Mouse (Mus musculus) T-helper 17 cell (primary cell): Measurements from ENCODE around the gene Tfap2e.

Source experiments
- in situ Hi-C, 2 experiments: fragments of 300-600 bp; cut with MboI, MseI; formaldehyde crosslinking; loops; 1 replicate in 1 of 2; 2 replicates in 1 of 2; pipeline ENCODE4 v1.15.1; 2025; ENCODE audit warnings: high pct_unique_total_duplicates in 2 of 2

The Tfap2e gene

DNA sequence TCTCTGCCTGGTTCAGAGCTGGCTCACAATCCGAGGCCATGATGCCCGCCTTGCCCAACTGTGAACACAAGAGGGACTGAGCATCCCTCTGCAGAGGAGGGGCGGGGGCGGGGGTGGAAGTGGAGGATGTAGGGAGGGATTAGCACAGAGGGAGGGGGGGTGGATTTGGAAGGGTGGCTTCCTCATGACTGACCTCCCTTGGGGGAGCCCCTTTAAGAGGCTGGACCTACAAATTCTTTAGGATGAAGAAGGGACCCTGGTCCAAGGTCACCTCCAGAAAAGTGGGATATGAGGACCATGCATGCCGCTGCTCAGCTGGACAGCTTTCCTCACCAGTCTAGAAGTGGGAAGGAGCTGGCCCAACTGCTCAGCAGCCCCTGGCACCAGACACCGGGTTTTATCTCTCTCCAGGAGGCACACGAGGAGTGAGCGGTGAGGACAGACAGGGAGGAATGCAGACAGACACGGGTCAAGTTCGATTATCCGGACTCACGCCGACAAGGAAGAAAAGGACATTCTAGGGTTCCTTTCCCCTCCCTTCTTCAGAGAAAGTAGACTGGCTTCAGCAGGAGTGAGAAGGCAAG is 16.1 kb upstream of the Tfap2e start:
- in situ Hi-C loops = loop anchor here in 1 of 2 experiments (5.0 kb wide), 1 partner anchor 195 kb away; the partner anchor contains the start of gene Clspn

- in situ Hi-C loops = loop anchor here in 1 of 2 experiments (5.0 kb wide), 1 partner anchor 194 kb away; the partner anchor contains the start of gene Clspn
These were observed 15.6 kb upstream of the Tfap2e start for GRCm38 (mm10) chr4:126751556-126752023.

DNA sequence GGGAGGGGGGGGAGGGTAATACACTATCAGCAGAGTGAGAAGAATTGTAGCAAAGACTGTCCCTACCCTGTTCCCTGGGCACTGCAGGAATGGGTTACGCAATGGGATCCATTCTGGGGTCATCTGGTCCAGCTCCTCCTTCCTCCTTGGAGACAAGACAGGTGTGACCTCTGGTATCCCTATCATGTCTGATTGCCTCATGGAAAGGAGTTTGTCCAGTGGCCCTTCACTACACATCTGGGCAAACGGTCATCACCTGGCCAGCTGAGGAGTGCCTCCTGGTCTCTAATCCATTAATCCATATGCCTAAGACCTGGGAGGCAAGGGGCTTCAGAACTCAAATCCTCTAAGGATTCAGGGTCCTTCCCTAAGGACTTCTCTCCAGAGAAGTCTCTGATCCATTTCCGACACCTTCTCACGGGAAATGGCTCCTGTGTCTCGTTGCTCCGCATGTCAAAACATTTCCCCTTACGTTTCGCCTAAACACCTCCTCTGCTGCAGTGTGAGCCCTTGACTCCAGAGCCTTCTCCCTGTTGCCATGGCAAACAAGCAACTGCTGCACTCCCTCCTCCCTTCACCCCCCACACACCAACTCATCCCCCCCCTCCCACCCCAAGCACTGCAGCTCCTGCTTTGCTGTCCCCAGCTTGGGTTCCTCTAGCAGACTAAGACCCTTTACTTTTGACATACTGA is 15.0 kb upstream of the Tfap2e start:
- in situ Hi-C loops = loop anchor here in 1 of 2 experiments (5.0 kb wide), 1 partner anchor 194 kb away; the partner anchor contains the start of gene Clspn

- in situ Hi-C loops = loop anchor here in 1 of 2 experiments (5.0 kb wide), 1 partner anchor 193 kb away; the partner anchor contains the start of gene Clspn
These were observed 14.1 kb upstream of the Tfap2e start for GRCm38 (mm10) chr4:126750046-126750683.

DNA sequence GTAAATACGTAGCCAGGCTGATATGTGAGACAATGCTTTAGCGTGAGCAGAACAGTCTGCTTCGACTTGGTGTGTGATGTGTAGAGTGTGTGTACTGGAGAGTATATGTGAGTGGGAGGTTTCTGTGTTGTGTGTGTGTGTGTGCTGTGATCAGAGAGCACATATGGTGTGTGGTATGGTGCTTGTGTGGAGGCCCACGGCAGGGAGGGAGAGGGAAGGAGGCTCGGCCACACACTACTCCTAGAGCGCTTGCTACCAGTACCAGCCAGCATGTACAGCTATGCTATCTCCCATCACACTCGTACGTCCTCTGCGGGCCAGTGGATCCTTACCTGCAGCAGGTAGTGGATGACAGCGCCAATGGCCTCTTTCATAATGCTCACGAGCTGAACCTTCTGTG is 13.5 kb upstream of the Tfap2e start:
- in situ Hi-C loops = loop anchor here (10.0 to 25.0 kb wide), 2 partner anchors 137 to 145 kb away; partner anchors contain the start of gene 5730409E04Rik (in 2 of the 2)

DNA sequence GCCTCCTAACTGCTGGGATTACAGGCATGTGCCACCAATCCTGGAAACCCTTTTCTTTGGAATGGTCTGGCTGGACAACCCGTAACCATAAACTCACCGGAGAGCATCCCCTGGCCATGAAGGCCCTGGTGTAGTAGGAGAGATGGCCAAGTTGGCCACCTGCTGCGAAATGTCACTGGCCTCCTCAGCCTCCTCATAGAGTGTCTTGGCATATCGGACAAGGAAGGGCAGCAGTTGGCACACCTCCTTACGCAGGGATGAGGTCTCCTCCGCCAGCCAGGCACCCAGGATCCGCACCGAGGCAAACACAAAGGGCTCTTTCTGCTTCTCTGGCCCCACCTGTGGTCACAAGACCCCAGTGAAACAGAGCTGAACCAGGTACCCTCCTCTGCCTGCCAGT is 12.3 kb upstream of the Tfap2e start:
- in situ Hi-C loops = loop anchor here (10.0 to 25.0 kb wide), 2 partner anchors 136 to 144 kb away; partner anchors contain the start of gene 5730409E04Rik (in 2 of the 2)

GRCm38 (mm10) chr4:126746194-126746840 is 10.3 kb upstream of the Tfap2e start:
- in situ Hi-C loops = loop anchor here (10.0 to 25.0 kb wide), 2 partner anchors 134 to 142 kb away; partner anchors contain the start of gene 5730409E04Rik (in 2 of the 2)

GRCm38 (mm10) chr4:126745506-126746193 is 9.6 kb upstream of the Tfap2e start:
- in situ Hi-C loops = loop anchor here (10.0 to 25.0 kb wide), 2 partner anchors 133 to 141 kb away; partner anchors contain the start of gene 5730409E04Rik (in 2 of the 2)

DNA sequence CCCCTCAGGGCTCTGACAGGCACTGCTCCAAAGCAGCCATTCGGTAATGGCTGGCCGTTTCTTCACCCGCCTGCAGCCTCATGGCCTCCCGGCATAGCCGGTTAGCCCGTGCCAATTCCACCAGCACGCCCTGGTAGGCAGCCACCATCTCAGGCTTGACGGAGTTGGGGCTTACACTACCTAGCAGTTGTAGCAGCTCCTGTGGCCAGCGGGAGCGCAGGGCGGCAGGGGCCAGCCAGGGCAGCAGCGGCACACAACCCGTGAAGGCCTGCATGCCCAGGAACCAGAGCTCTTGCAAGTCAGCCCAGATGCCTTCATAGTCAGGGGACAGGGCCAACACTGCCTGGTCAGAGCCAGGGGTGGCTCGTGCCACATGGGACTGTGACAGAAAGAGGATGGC is 8.8 kb upstream of the Tfap2e start:
- in situ Hi-C loops = loop anchor here (10.0 to 25.0 kb wide), 2 partner anchors 133 to 140 kb away; partner anchors contain the start of gene 5730409E04Rik (in 2 of the 2)

DNA sequence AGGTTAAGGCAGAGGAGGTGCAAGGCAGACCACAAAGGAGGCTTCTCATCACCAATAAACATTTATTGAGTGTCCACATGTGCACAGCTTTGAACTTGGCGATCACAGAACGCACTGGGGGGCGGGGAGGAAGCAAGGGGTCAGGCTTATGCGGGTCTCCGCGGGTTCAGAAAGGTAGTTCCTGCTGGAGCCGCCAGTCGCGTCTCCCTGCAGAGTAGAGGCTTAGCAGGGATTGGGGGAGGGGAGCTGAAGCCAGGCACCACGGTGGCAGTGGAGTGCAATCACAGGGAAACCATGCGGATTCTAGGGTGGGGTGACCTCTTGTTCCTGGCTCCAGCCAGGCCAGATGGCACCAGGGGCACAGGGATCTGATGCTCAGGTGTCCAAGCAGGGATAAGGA is 7.7 kb upstream of the Tfap2e start:
- in situ Hi-C loops = loop anchor here (10.0 to 25.0 kb wide), 2 partner anchors 131 to 139 kb away; partner anchors contain the start of gene 5730409E04Rik (in 2 of the 2)

GRCm38 (mm10) chr4:126742976-126743375 is 6.9 kb upstream of the Tfap2e start:
- in situ Hi-C loops = loop anchor here (10.0 to 25.0 kb wide), 2 partner anchors 131 to 138 kb away; partner anchors contain the start of gene 5730409E04Rik (in 2 of the 2)

GRCm38 (mm10) chr4:126741448-126741847 is 5.4 kb upstream of the Tfap2e start:
- in situ Hi-C loops = loop anchor here (10.0 to 25.0 kb wide), 2 partner anchors 129 to 137 kb away; partner anchors contain the start of gene 5730409E04Rik (in 2 of the 2)

GRCm38 (mm10) chr4:126739966-126740676 is 4.1 kb upstream of the Tfap2e start:
- in situ Hi-C loops = loop anchor here (10.0 to 25.0 kb wide), 2 partner anchors 128 to 135 kb away; partner anchors contain the start of gene 5730409E04Rik (in 2 of the 2)

DNA sequence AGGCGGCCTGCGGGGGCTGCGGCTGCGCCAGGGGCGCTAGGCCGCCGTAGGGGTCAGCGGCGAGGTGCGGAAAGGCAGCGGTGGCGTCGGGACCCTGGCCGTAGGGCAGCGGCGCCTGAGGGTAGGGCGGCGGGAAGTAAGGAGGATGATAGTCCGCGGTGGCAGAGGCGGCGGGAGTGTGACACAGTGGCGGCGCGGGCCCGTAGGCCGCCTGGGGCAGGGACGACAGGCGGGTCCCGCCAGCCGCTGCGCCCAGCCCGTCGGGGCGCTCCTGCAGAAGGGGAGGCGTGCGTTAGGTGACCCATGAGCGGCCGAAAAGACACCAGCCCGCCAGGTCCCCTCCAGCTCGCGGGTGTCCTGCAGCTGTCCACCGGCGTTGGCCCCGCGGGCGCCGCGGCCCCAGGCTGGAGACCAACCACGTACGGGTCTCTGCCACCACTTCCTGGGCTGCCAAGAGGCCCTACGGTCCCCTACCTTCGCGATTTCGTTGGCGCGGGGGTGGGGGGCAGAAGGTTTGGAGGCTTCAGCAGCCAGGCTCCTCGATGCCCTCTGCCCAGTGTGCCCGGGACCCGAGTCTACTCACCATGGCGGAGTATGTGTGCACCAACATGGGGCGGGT is 549 bp downstream of the Tfap2e start:
- in situ Hi-C loops = loop anchor here in 1 of 2 experiments (25.0 kb wide), 1 partner anchor 123 kb away; the partner anchor contains the start of gene 5730409E04Rik

DNA sequence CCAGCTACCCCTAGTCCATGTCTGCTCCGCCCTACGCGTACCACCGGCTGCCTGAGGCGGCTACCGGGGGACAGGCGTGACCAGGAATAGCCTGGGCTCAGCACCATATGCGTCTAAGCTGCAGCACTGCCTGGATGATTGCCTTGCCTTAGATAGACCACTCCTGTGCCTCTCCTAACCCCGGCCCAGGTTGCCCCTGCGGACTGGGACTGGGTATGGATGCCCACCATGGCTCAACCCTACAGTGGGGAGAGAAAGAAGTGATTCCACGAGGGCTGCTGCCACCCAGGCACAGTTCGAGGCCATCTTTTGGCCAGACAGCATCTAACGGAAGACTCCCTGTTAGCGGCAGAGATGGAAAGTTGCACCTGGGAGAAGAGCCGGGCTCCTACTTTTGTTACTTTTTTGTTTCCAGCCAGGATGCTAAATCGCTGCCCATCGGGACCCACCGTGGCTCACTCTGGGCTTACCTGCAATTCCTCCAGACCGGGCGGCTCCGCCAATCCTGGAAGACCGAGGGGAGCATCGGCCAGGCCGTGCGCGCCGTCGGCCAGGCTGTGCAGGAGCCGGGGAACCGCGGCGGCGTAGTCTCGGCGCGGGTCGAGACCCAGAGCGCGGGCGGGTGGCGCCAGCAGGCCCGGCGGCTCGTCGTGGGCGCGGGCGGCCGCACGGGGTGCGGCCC is 1.2 kb downstream of the Tfap2e start:
- in situ Hi-C loops = loop anchor here in 1 of 2 experiments (5.0 to 25.0 kb wide), 2 partner anchors 123 to 262 kb away; partner anchors contain the start of gene 5730409E04Rik

- in situ Hi-C loops = loop anchor here in 1 of 2 experiments (5.0 to 25.0 kb wide), 2 partner anchors 122 to 263 kb away; partner anchors contain the start of gene 5730409E04Rik
These were observed 1.9 kb downstream of the Tfap2e start for GRCm38 (mm10) chr4:126734001-126734603.
